Mouse (Mus musculus) limb, embryonic 11.5 days (tissue): Measurements from ENCODE around the gene Chd1. TPM values are rescaled to one million over a fixed set of nuclear protein-coding genes. Genes with fewer than 3 reads are reported as not detected.

Experiments used
- ATAC-seq: fragments of 200-750 bp; cut with Nextera tagmentation; 2 replicates; pipeline ENCODE4 v1.8.0; 2017; ENCODE audit warnings: low read depth; ENCODE audit not compliant: insufficient number of reproducible peaks, low FRiP score, low TSS enrichment
- DNase-seq: peaks from one replicate; pipeline ENCODE4 v3.0.0-alpha.2; 2015; ENCODE audit warnings: low spot score
- H3K27ac ChIP-seq: fragments of 300-500 bp; sonication (generic); replicated peaks from 2 replicates; pipeline ENCODE4 v1.5.1; 2014; ENCODE audit warnings: low read depth, mild to moderate bottlenecking, low read length
- H3K27me3 ChIP-seq: fragments of 300-500 bp; sonication (generic); 2 replicates; pipeline ENCODE4 v1.6.1; 2014; ENCODE audit warnings: mild to moderate bottlenecking, low read length, mixed read lengths; ENCODE audit not compliant: control insufficient read depth, insufficient read depth
- H3K36me3 ChIP-seq: fragments of 300-500 bp; sonication (generic); 2 replicates; pipeline ENCODE4 v1.6.1; 2014; ENCODE audit warnings: mild to moderate bottlenecking, low read length, moderate library complexity, mixed read lengths; ENCODE audit not compliant: control insufficient read depth, insufficient read depth
- H3K4me1 ChIP-seq: fragments of 300-500 bp; sonication (generic); 2 replicates; pipeline ENCODE4 v1.6.1; 2014; ENCODE audit warnings: low read length, mixed read lengths; ENCODE audit not compliant: control insufficient read depth, insufficient read depth
- H3K4me2 ChIP-seq: fragments of 300-500 bp; sonication (generic); 2 replicates; pipeline ENCODE4 v1.6.1; 2014; ENCODE audit warnings: low read depth, mild to moderate bottlenecking, moderate library complexity; ENCODE audit not compliant: severe bottlenecking
- H3K4me3 ChIP-seq: fragments of 300-500 bp; sonication (generic); 2 replicates; pipeline ENCODE4 v1.5.1; 2014; ENCODE audit warnings: low read depth, low read length
- H3K9ac ChIP-seq: fragments of 300-500 bp; sonication (generic); 2 replicates; pipeline ENCODE4 v1.6.1; 2014; ENCODE audit warnings: mild to moderate bottlenecking, low read length
- H3K9me3 ChIP-seq: fragments of 300-500 bp; sonication (generic); 2 replicates; pipeline ENCODE4 v1.6.1; 2016; ENCODE audit warnings: low read length; ENCODE audit not compliant: control insufficient read depth
- WGBS: fragments of 180-500 bp; shearing (Covaris S2); extraction: QIAGEN DNeasy Blood & Tissue Kit; methylation state at CpG from one replicate; pipeline ENCODE4 v1.1.7; 2014; 5-methylcytosine and 5-hydroxymethylcytosine counted together
- polyA plus RNA-seq: library from polyadenylated mRNA; unstranded; fragments of >200 nt; fragmentation: Nextera tagmentation; extraction: Ambion mirVana; gene quantifications from 2 replicates; pipeline ENCODE4 v1.2.1, GENCODE M21; 2014

Chd1 gene
- polyA plus RNA-seq, 1 experiment from 2014 or later: 49.0 TPM

- H3K9ac ChIP-seq: no peak overlapping the region
- no peak overlapping the region for H3K4me2 ChIP-seq
- H3K4me3 ChIP-seq: no peak overlapping the region
- no peak for ATAC-seq
- H3K4me1 ChIP-seq: no peaks in the 10 kb centered on the region
- no peaks in the 10 kb centered on the region for H3K27me3 ChIP-seq
- DNase-seq: no peak
- WGBS: 81% methylated on average over 2 of the region's 2 CpGs
- H3K9me3 ChIP-seq: no peaks in the 10 kb centered on the region
- no peaks in the 10 kb centered on the region for H3K36me3 ChIP-seq
- no peak overlapping the region for H3K27ac ChIP-seq
Observed at GRCm38 (mm10) chr17:15695566-15695965, 9.2 kb upstream of the Chd1 start.

GRCm38 (mm10) chr17:15698956-15699355 lies 5.8 kb upstream of the Chd1 start:
- Histone ChIP-seq H3K4me2 (no peak overlapping the region), H3K4me1 (no peaks in the 10 kb centered on the region), H3K4me3 (no peak overlapping the region), H3K27ac (no peak overlapping the region), H3K9ac (no peak overlapping the region), H3K9me3 (no peaks in the 10 kb centered on the region), H3K27me3 (no peaks in the 10 kb centered on the region), H3K36me3 (no peaks in the 10 kb centered on the region)
- no peak for ATAC-seq
- no peak for DNase-seq
- 85% methylated on average over 3 of the region's 3 CpGs for WGBS

- no peaks in the 10 kb centered on the region for H3K27me3 ChIP-seq
- H3K36me3 ChIP-seq: no peaks in the 10 kb centered on the region
- no peak overlapping the region for H3K4me3 ChIP-seq
- H3K4me2 ChIP-seq: no peak overlapping the region
- 91% methylated on average over 5 of the region's 5 CpGs for WGBS
- no peaks in the 10 kb centered on the region for H3K9me3 ChIP-seq
- ATAC-seq (no peak), DNase-seq (no peak)
- no peak overlapping the region for H3K27ac ChIP-seq
- H3K9ac ChIP-seq: no peak overlapping the region
- H3K4me1 ChIP-seq: peaks cover under 1% of the 10 kb centered on the region; the same call in 1 of the 2 replicates
Observed at GRCm38 (mm10) chr17:15701505-15701904, 3.3 kb upstream of the Chd1 start.

GRCm38 (mm10) chr17:15704158-15704474 lies 651 bp upstream of the Chd1 start:
- peak overlapping the region; percentile 90 for H3K4me3 ChIP-seq
- peak; percentile 23; the same call in 1 of the 2 replicates for ATAC-seq

GRCm38 (mm10) chr17:15705303-15706284 lies 827 bp downstream of the Chd1 start:
- H3K9me3 ChIP-seq: no peaks in the 10 kb centered on the region
- peak overlapping the region; percentile 64 for H3K4me2 ChIP-seq
- H3K27me3 ChIP-seq: no peaks in the 10 kb centered on the region
- H3K36me3 ChIP-seq: peaks cover 10% of the 10 kb centered on the region; the same call in 1 of the 2 replicates
- peaks cover 6% of the 10 kb centered on the region; the same call in 1 of the 2 replicates for H3K4me1 ChIP-seq
- under 1% methylated on average over 63 of the region's 89 CpGs for WGBS
- ATAC-seq (peak; percentile 16; the same call in 1 of the 2 replicates), DNase-seq (peak; percentile 63)
- H3K27ac ChIP-seq: peak overlapping the region; percentile 89
- peak overlapping the region; percentile 90 for H3K4me3 ChIP-seq
- H3K9ac ChIP-seq: peak overlapping the region; percentile 94

More at GRCm38 (mm10) chr17:15704158-15704474, 651 bp upstream of the Chd1 start:
- H3K4me2 ChIP-seq: peak overlapping the region; percentile 64
- no peaks in the 10 kb centered on the region for H3K27me3 ChIP-seq
- H3K9me3 ChIP-seq: no peaks in the 10 kb centered on the region
- H3K9ac ChIP-seq: peak overlapping the region; percentile 94; the same call in 1 of the 2 replicates
- H3K36me3 ChIP-seq: peaks cover 8% of the 10 kb centered on the region; the same call in 1 of the 2 replicates
- no peak for DNase-seq
- no peak overlapping the region for H3K27ac ChIP-seq
- peaks cover 6% of the 10 kb centered on the region; the same call in 1 of the 2 replicates for H3K4me1 ChIP-seq
- 4% methylated on average over 12 of the region's 12 CpGs for whole genome bisulfite sequencing

GRCm38 (mm10) chr17:15714507-15714906 lies 9.7 kb downstream of the Chd1 start:
- no peak for ATAC-seq
- Histone ChIP-seq H3K27ac (no peak overlapping the region), H3K4me2 (no peak overlapping the region), H3K4me3 (no peak overlapping the region), H3K4me1 (no peaks in the 10 kb centered on the region), H3K36me3 (peaks cover 2% of the 10 kb centered on the region; the same call in 1 of the 2 replicates), H3K27me3 (no peaks in the 10 kb centered on the region), H3K9me3 (no peaks in the 10 kb centered on the region), H3K9ac (no peak overlapping the region)
- 90% methylated on average over 4 of the region's 4 CpGs for WGBS
- no peak for DNase-seq

GRCm38 (mm10) chr17:15715013-15715902 lies 10.5 kb downstream of the Chd1 start:
- Histone ChIP-seq H3K27me3 (no peaks in the 10 kb centered on the region), H3K36me3 (peaks cover 2% of the 10 kb centered on the region; the same call in 1 of the 2 replicates)
- 76% methylated on average over 3 of the region's 3 CpGs for WGBS

GRCm38 (mm10) chr17:15715940-15716339 lies 11.2 kb downstream of the Chd1 start:
- no peaks in the 10 kb centered on the region for H3K27me3 ChIP-seq
- no peak for ATAC-seq
- H3K27ac ChIP-seq: no peak overlapping the region
- no peak overlapping the region for H3K4me3 ChIP-seq
- 90% methylated on average over 3 of the region's 3 CpGs for WGBS
- no peaks in the 10 kb centered on the region for H3K4me1 ChIP-seq
- H3K9ac ChIP-seq: no peak overlapping the region
- no peak overlapping the region for H3K4me2 ChIP-seq
- DNase-seq: no peak
- no peaks in the 10 kb centered on the region for H3K36me3 ChIP-seq
- no peaks in the 10 kb centered on the region for H3K9me3 ChIP-seq

More at GRCm38 (mm10) chr17:15715013-15715902, 10.5 kb downstream of the Chd1 start:
- no peak for DNase-seq
- no peaks in the 10 kb centered on the region for H3K9me3 ChIP-seq
- ATAC-seq: no peak
- H3K4me2 ChIP-seq: no peak overlapping the region
- no peak overlapping the region for H3K27ac ChIP-seq
- H3K9ac ChIP-seq: no peak overlapping the region
- H3K4me1 ChIP-seq: no peaks in the 10 kb centered on the region
- H3K4me3 ChIP-seq: no peak overlapping the region
